Mouse (Mus musculus) heart, postnatal 0 days (tissue): ENCODE results near the gene Syn3. TPM values are rescaled to one million over a fixed set of nuclear protein-coding genes. Genes with fewer than 3 reads are reported as not detected.

Experiments used
- ATAC-seq: fragments of 200-750 bp; cut with Nextera tagmentation; 2 replicates; pipeline ENCODE4 v1.8.0; 2017; ENCODE audit warnings: low read depth, moderate number of reproducible peaks, moderate library complexity; ENCODE audit not compliant: insufficient read depth
- DNase-seq: peaks from one replicate; pipeline ENCODE4 v3.0.0-alpha.2; 2016; ENCODE audit warnings: low spot score
- H3K27ac ChIP-seq: fragments of 300-500 bp; sonication (generic); 2 replicates; pipeline ENCODE4 v1.5.1; 2014; ENCODE audit warnings: low read depth, mild to moderate bottlenecking
- H3K27me3 ChIP-seq: fragments of 300-500 bp; sonication (generic); 2 replicates; pipeline ENCODE4 v1.6.1; 2014; ENCODE audit warnings: low read length, mixed read lengths; ENCODE audit not compliant: control insufficient read depth, insufficient read depth
- H3K36me3 ChIP-seq: fragments of 300-500 bp; sonication (generic); replicated peaks from 2 replicates; pipeline ENCODE4 v1.6.1; 2014; ENCODE audit warnings: low read length, mixed read lengths; ENCODE audit not compliant: control insufficient read depth, insufficient read depth
- H3K4me1 ChIP-seq: fragments of 300-500 bp; sonication (generic); 2 replicates; pipeline ENCODE4 v1.6.1; 2014; ENCODE audit warnings: antibody characterized with exemption; ENCODE audit not compliant: control insufficient read depth, insufficient read depth
- H3K4me2 ChIP-seq: fragments of 300-500 bp; sonication (generic); 2 replicates; pipeline ENCODE4 v1.6.1; 2014; ENCODE audit warnings: low read depth, mild to moderate bottlenecking, low read length, moderate library complexity
- H3K4me3 ChIP-seq: fragments of 300-500 bp; sonication (generic); 2 replicates; pipeline ENCODE4 v1.5.1; 2014; ENCODE audit warnings: low read depth, low read length
- H3K9ac ChIP-seq: fragments of 300-500 bp; sonication (generic); replicated peaks from 2 replicates; pipeline ENCODE4 v1.6.1; 2014; ENCODE audit warnings: low read depth, low read length, mixed read lengths
- H3K9me3 ChIP-seq: fragments of 300-500 bp; sonication (generic); replicated peaks from 2 replicates; pipeline ENCODE4 v1.6.1; 2016; ENCODE audit warnings: low read length; ENCODE audit not compliant: control insufficient read depth
- CTCF ChIP-seq: IDR thresholded peaks from 2 replicates; pipeline ENCODE4 v1.5.1; 2016; ENCODE audit warnings: antibody characterized with exemption, control low read depth, low read depth
- EP300 ChIP-seq: IDR thresholded peaks from 2 replicates; pipeline ENCODE4 v1.6.1; 2016; ENCODE audit warnings: antibody characterized with exemption, low read depth
- WGBS: fragments of 180-500 bp; shearing (Covaris S2); extraction: QIAGEN DNeasy Blood & Tissue Kit; methylation state at CpG from one replicate; pipeline ENCODE4 v1.1.7; 2014; 5-methylcytosine and 5-hydroxymethylcytosine counted together
- polyA plus RNA-seq: library from polyadenylated mRNA; unstranded; fragments of >200 nt; fragmentation: Nextera tagmentation; extraction: Ambion mirVana; gene quantifications from 2 replicates; pipeline ENCODE4 v1.2.1, GENCODE M21; 2015
- total RNA-seq: library from RNA; depleted of rRNA; stranded (reverse); fragments of >200 nt; gene quantifications from 2 replicates; pipeline ENCODE4 v1.2.3, GENCODE M21; 2014; ENCODE audit warnings: low replicate concordance

Gene Syn3
- total and polyA plus RNA-seq, 2 experiments from 2014 or later: 0.48 TPM; not detected in 1

DNA sequence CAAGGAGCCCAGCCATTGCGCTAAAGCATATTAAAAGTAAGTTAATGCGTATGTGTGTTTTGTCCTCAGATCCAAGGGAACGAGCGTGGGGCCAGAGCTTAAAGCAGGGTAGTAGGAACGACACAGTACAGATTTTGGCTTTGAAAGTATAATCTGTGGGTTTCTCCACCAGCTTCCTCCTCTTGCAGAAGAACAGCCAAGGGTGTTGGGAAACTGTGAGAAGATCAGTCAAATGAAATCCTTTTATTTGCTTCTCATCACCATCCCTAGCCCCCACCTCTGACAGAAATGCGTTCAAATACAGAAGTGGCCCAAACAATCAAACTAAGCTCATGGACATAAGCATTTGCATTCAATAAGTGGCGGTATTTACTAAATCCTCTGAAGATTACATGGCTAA lies 22.0 kb downstream of the Syn3 start:
- Histone ChIP-seq H3K9ac (no peak overlapping the region), H3K27ac (no peak overlapping the region), H3K4me2 (no peak overlapping the region), H3K4me3 (no peak overlapping the region), H3K9me3 (no peaks in the 10 kb centered on the region), H3K4me1 (no peaks in the 10 kb centered on the region), H3K27me3 (no peaks in the 10 kb centered on the region; the same call in 1 of the 2 replicates), H3K36me3 (no peaks in the 10 kb centered on the region)
- DNase-seq: no peak
- WGBS: 78% methylated on average over 7 of the region's 7 CpGs
- no peak for ATAC-seq
- TF ChIP-seq EP300: no peak
- TF ChIP-seq CTCF: no peak

DNA sequence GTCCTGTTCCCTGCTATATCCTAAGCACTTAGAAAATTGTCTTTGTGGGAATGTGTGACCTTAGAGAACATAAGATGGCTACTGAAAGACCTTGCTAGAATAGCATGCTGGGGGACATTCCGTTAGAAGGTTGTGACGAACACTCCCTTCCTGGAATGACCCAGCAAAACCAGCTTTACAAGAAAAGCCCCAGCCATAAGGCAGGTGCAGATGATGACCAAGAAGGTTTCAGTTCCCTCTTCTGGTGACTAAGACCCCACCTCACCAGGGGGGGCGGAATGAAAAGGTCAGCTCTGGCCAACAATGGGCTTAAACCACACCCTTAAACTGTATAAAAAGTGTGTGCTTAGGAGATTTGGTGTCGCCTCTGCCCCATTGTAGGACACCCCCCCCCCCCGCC lies 23.4 kb downstream of the Syn3 start:
- H3K27ac ChIP-seq: no peak overlapping the region
- DNase-seq: no peak
- no peak for ATAC-seq
- H3K27me3 ChIP-seq: no peaks in the 10 kb centered on the region; the same call in 1 of the 2 replicates
- no peaks in the 10 kb centered on the region for H3K36me3 ChIP-seq
- WGBS: 87% methylated on average over 5 of the region's 5 CpGs
- H3K9ac ChIP-seq: no peak overlapping the region
- H3K4me2 ChIP-seq: no peak overlapping the region
- no peak for TF ChIP-seq CTCF
- TF ChIP-seq EP300: no peak
- no peak overlapping the region for H3K4me3 ChIP-seq
- no peaks in the 10 kb centered on the region for H3K4me1 ChIP-seq
- H3K9me3 ChIP-seq: no peaks in the 10 kb centered on the region

DNA sequence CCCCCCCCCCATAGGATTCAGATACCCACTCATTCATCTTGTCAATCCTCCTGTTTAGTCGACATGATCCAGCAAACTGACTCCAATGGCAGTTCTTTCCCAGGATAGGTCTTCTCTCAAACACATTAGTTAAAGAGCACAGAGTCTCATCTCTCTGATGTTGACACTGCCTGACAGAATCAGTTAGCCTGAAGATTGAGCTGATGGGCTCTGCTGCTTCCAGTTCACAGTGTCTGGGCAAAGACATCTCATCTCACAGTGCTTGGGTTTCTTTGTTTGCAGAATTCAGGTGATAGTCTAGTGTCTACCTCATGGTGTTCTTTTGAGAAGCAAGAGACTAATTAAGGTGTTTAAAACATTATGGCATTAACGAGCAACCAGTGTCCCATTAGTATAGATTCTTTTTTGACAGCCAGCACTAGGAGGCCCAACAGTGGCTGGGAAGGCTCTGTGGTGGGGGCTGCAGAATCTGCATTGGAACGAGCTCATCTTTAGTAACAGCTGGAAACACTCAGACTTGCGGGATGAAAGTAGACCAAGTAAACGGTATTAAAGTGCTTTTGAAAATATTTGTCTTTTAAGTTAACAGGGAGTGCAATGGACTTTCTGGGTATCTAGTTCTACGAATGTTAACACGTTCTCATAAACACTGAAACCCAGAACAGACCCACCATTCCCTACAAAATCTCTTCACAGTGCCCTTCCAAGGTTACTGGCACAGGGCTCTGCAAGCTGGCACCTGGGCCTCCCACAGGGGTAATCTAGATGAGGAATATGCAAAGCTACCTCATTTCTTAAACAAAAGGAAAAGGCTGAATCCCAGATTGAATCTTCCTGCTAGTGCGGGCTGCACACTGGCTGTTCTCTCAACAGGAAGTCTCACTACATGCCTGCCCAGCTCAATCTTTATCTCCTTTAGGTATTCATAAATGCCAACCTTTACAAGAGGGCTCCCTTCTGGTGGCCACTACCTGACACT lies 24.2 kb downstream of the Syn3 start:
- Histone ChIP-seq H3K27me3 (no peaks in the 10 kb centered on the region), H3K36me3 (no peaks in the 10 kb centered on the region), H3K9me3 (no peaks in the 10 kb centered on the region), H3K4me2 (no peak overlapping the region), H3K9ac (no peak overlapping the region), H3K4me3 (no peak overlapping the region), H3K27ac (no peak overlapping the region), H3K4me1 (no peaks in the 10 kb centered on the region)
- DNase-seq: no peak
- TF ChIP-seq CTCF (no peak), EP300 (no peak)
- 60% methylated on average over 8 of the region's 8 CpGs for WGBS
- no peak for ATAC-seq

DNA sequence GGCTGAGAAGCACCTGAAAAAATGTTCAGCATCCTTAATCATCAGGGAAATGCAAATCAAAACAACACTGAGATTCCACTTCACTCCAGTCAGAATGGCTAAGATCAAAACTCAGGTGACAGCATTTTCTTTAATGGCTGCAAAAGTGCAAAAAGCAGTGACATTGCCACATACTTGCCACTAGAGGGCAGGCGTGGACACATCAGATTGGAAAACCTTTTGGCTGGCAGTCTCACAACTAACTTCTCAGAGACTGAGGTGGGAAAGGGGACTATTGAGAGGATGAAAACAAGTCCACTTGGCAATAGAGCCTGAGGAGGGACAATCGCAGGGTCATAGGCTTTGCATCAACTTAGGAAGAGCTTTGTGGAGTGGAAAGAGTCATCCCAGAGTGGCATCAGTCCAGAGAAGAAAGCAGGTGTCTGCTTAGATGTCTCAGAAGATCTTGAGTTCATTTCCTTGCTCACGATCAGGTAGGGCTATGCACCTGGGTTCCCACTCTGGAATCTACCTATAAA lies 25.0 kb downstream of the Syn3 start:
- 38% methylated on average over 3 of the region's 3 CpGs for WGBS
- H3K27me3 ChIP-seq: no peaks in the 10 kb centered on the region
- H3K4me1 ChIP-seq: no peaks in the 10 kb centered on the region
- no peak overlapping the region for H3K9ac ChIP-seq
- H3K4me3 ChIP-seq: no peak overlapping the region
- H3K9me3 ChIP-seq: no peaks in the 10 kb centered on the region
- TF ChIP-seq EP300 (no peak), CTCF (peak; percentile 90)
- DNase-seq (peak; percentile 57), ATAC-seq (no peak)
- no peak overlapping the region for H3K4me2 ChIP-seq
- no peaks in the 10 kb centered on the region for H3K36me3 ChIP-seq
- no peak overlapping the region for H3K27ac ChIP-seq

DNA sequence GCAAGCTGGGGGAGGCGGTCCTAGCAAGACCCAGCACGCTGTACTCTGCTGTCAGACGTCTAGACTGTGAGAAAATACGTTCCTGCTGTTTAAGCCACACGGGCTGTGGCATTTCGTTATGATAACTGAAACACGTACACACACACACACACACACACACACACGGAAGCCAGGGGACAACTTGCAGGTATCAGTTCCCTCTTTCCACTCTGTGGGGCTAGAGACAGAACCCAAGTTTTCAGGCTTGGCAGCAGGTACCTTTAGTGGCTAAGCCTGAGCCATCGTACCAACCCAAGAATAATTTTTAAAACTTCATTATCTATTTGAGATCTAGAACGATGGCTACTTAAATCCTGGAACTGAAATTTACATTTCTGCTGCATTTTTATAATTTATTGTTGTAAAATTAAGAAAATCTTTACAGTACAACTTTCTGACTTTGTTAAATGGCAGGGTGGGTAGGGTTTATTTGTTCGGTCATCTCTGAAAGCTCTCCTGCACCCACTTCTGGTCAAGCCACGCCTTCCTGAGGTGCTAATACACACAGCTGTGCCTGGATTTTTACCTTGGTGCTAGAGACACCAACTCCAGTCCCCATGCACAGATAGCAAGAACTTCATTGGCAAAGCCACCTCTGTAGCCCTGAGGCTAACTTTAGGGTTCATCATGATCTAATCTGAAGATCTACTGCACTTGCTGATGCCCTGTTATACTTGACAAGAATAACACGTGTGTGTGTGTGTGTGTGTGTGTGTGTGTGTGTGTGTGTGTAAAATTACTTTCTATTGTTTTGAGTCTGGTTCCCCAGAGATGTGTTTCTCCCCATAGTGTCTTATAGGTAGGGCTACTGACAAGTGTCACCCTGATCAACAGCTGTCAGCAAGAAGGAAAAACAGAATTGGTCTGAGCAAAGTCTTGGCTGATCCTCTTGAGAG lies 29.8 kb downstream of the Syn3 start:
- Histone ChIP-seq H3K4me2 (no peak overlapping the region), H3K9ac (no peak overlapping the region), H3K36me3 (no peaks in the 10 kb centered on the region), H3K4me3 (no peak overlapping the region), H3K4me1 (no peaks in the 10 kb centered on the region), H3K27ac (no peak overlapping the region), H3K27me3 (no peaks in the 10 kb centered on the region), H3K9me3 (no peaks in the 10 kb centered on the region)
- WGBS: 65% methylated on average over 13 of the region's 13 CpGs
- DNase-seq (no peak), ATAC-seq (no peak)
- TF ChIP-seq CTCF: no peak
- no peak for TF ChIP-seq EP300
